Mouse (Mus musculus) neural tube, embryonic 15.5 days (tissue): ENCODE results near the gene Itpripl2. TPM values are rescaled to one million over a fixed set of nuclear protein-coding genes. Genes with fewer than 3 reads are reported as not detected.

Experiments
- polyA plus RNA-seq: library from polyadenylated mRNA; unstranded; fragments of >200 nt; fragmentation: Nextera tagmentation; extraction: Ambion mirVana; gene quantifications from 2 replicates; pipeline ENCODE4 v1.2.1, GENCODE M21; 2015

The Itpripl2 gene
- polyA plus RNA-seq, 1 experiment from 2014 or later, result 1.2 TPM

Other genes starting within 250 kb of the Itpripl2 start
- 18.1 and 19.4 TPM in 2 replicates for gene Smg1, start 248.3 kb downstream of the Itpripl2 start, polyA plus RNA-seq
- 23.7 and 24.3 TPM in 2 replicates for gene Syt17, start 43.8 kb downstream of the Itpripl2 start, polyA plus RNA-seq
- 107 and 113 TPM in 2 replicates for gene Coq7, start 41.4 kb upstream of the Itpripl2 start, polyA plus RNA-seq
- 5.5 and 6.2 TPM in 2 replicates for gene Tmc7, start 92.8 kb upstream of the Itpripl2 start, polyA plus RNA-seq
- gene Tmc5, start 105.3 kb upstream of the Itpripl2 start, polyA plus RNA-seq, result 0.33 and 1.8 TPM in 2 replicates
- 210 and 240 TPM in 2 replicates for gene Gde1, start 213.8 kb upstream of the Itpripl2 start, polyA plus RNA-seq
- 24.4 and 29.3 TPM in 2 replicates for gene Ccp110, start 220.6 kb upstream of the Itpripl2 start, polyA plus RNA-seq
- gene Vps35l, start 248.3 kb upstream of the Itpripl2 start, polyA plus RNA-seq, result 83.2 and 91.9 TPM in 2 replicates